Mouse (Mus musculus) neural tube, embryonic 11.5 days (tissue): ENCODE results near the gene Skiv2l. TPM values are rescaled to one million over a fixed set of nuclear protein-coding genes. Genes with fewer than 3 reads are reported as not detected.

Experiments used
- microRNA-seq: library from miRNA; unstranded; fragments of <30 nt; microRNA quantifications from one replicate; pipeline ENCODE4, GENCODE M21; 2016
- polyA plus RNA-seq: library from polyadenylated mRNA; unstranded; fragments of >200 nt; fragmentation: Nextera tagmentation; extraction: Ambion mirVana; gene quantifications from 2 replicates; pipeline ENCODE4 v1.2.1, GENCODE M21; 2014

The Skiv2l gene
- polyA plus RNA-seq, 1 experiment from 2014 or later = 55.7 TPM

Small RNAs within 50 kb of the gene (microRNA-seq; reads per million reads assigned to microRNA genes)
- gene Mir6970 = not detected
- gene Mir6971 = 1.0 reads per million
- not detected for gene Mir6972

Other genes with a start within 250 kb of the Skiv2l start
- 177 and 187 TPM in 2 replicates for gene Rnf5, start 246.5 kb downstream of the Skiv2l start, polyA plus RNA-seq
- 83.3 and 91.2 TPM in 2 replicates for gene Agpat1, start 245.9 kb downstream of the Skiv2l start, polyA plus RNA-seq
- 10.2 and 12.1 TPM in 2 replicates for gene Egfl8, start 234.2 kb downstream of the Skiv2l start, polyA plus RNA-seq
- gene Ppt2, start 221.7 kb downstream of the Skiv2l start, polyA plus RNA-seq = 27.6 and 30.3 TPM in 2 replicates
- gene Prrt1, start 220.7 kb downstream of the Skiv2l start, polyA plus RNA-seq = 0.57 and 0.87 TPM in 2 replicates
- gene Fkbpl, start 205.4 kb downstream of the Skiv2l start, polyA plus RNA-seq = 15.5 and 17.6 TPM in 2 replicates
- 78.3 and 88.4 TPM in 2 replicates for gene Atf6b, start 203.1 kb downstream of the Skiv2l start, polyA plus RNA-seq
- 0.03 TPM in 1 of 2 replicates, not detected in the other for gene Tnxb, start 179.7 kb downstream of the Skiv2l start, polyA plus RNA-seq
- gene C4b, start 106.3 kb downstream of the Skiv2l start, polyA plus RNA-seq = not detected in 2 replicates
- not detected in 2 replicates for gene Cyp21a1, start 45.6 kb downstream of the Skiv2l start, polyA plus RNA-seq
- gene Stk19, start 13.3 kb downstream of the Skiv2l start, polyA plus RNA-seq = 20.3 and 24.7 TPM in 2 replicates
- gene Dxo, start 13.2 kb downstream of the Skiv2l start, polyA plus RNA-seq = 69.4 and 71.0 TPM in 2 replicates
- gene Nelfe, start 181 bp upstream of the Skiv2l start, polyA plus RNA-seq = 125 and 132 TPM in 2 replicates
- gene Cfb, start 12.3 kb upstream of the Skiv2l start, polyA plus RNA-seq = 2.6 and 2.9 TPM in 2 replicates
- gene Zbtb12, start 29.3 kb upstream of the Skiv2l start, polyA plus RNA-seq = 1.7 and 2.1 TPM in 2 replicates
- not detected in 2 replicates for gene Gm20547, start 31.8 kb upstream of the Skiv2l start, polyA plus RNA-seq
- 0.57 and 0.86 TPM in 2 replicates for gene C2, start 48.1 kb upstream of the Skiv2l start, polyA plus RNA-seq
- gene Ehmt2, start 48.3 kb upstream of the Skiv2l start, polyA plus RNA-seq = 62.7 and 70.3 TPM in 2 replicates
- not detected in 2 replicates for gene Slc44a4, start 64.3 kb upstream of the Skiv2l start, polyA plus RNA-seq
- gene Neu1, start 81.0 kb upstream of the Skiv2l start, polyA plus RNA-seq = 16.4 and 16.8 TPM in 2 replicates
- 0.13 and 0.37 TPM in 2 replicates for gene Hspa1b, start 109.0 kb upstream of the Skiv2l start, polyA plus RNA-seq
- not detected in 2 replicates for gene Gm20481, start 119.7 kb upstream of the Skiv2l start, polyA plus RNA-seq
- gene Hspa1a, start 121.9 kb upstream of the Skiv2l start, polyA plus RNA-seq = 1.1 and 1.9 TPM in 2 replicates
- 1.8 and 2.0 TPM in 2 replicates for gene Hspa1l, start 122.5 kb upstream of the Skiv2l start, polyA plus RNA-seq
- gene Lsm2, start 131.7 kb upstream of the Skiv2l start, polyA plus RNA-seq = 209 and 211 TPM in 2 replicates
- gene Vars, start 150.8 kb upstream of the Skiv2l start, polyA plus RNA-seq = 109 and 114 TPM in 2 replicates
- gene Vwa7, start 166.4 kb upstream of the Skiv2l start, polyA plus RNA-seq = 0.08 TPM in 1 of 2 replicates, not detected in the other
- gene Sapcd1, start 177.8 kb upstream of the Skiv2l start, polyA plus RNA-seq = 3.9 and 5.2 TPM in 2 replicates
- 4.1 and 6.2 TPM in 2 replicates for gene Msh5, start 196.5 kb upstream of the Skiv2l start, polyA plus RNA-seq
- 82.8 and 89.7 TPM in 2 replicates for gene Clic1, start 199.8 kb upstream of the Skiv2l start, polyA plus RNA-seq
- gene Ddah2, start 208.8 kb upstream of the Skiv2l start, polyA plus RNA-seq = 638 and 659 TPM in 2 replicates
- gene Ly6g6c, start 215.2 kb upstream of the Skiv2l start, polyA plus RNA-seq = 0.43 TPM in 1 of 2 replicates, not detected in the other
- gene Mpig6b, start 216.0 kb upstream of the Skiv2l start, polyA plus RNA-seq = 1.5 and 2.0 TPM in 2 replicates
- 0.39 and 0.46 TPM in 2 replicates for gene Ly6g6e, start 226.7 kb upstream of the Skiv2l start, polyA plus RNA-seq
- gene Ly6g6d, start 227.9 kb upstream of the Skiv2l start, polyA plus RNA-seq = 1.0 and 3.2 TPM in 2 replicates
- gene Ly6g6f, start 235.4 kb upstream of the Skiv2l start, polyA plus RNA-seq = 1.3 and 1.4 TPM in 2 replicates
- gene Abhd16a, start 239.1 kb upstream of the Skiv2l start, polyA plus RNA-seq = 50.5 and 59.9 TPM in 2 replicates